Mouse (Mus musculus) liver, adult (tissue): Measurements from ENCODE around the gene Vcl.

Experiments used
- GATA4 ChIP-seq: IDR thresholded peaks from 2 replicates; pipeline ENCODE4 v1.6.1; 2014; ENCODE audit warnings: mild to moderate bottlenecking, low read length; ENCODE audit not compliant: insufficient replicate concordance

Gene Vcl

GRCm38 (mm10) chr14:20929814-20930434 lies 726 bp downstream of the Vcl start:
- no peak for TF ChIP-seq GATA4

GRCm38 (mm10) chr14:20930481-20931391 lies 1.5 kb downstream of the Vcl start:
- TF ChIP-seq GATA4 = no peak

DNA sequence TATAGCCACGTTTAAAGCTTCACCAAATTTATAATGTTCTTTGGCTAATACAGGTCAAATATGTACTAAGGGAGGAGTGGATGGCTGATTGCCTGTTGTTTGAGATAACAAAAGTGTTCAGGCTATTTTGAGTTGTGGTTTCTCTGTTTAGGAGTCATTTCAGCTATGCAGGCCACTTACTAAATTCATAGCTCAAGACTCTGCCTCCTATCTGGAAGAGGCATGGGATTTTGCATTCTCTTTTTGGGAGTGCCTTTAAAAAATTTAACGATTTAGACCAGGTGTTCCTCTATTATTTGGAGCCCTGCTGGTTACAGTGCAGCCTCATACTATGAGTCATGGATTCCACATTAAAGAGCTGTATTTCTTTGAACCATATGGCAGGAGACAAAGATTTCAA lies 9.2 kb downstream of the Vcl start:
- no peak for TF ChIP-seq GATA4

DNA sequence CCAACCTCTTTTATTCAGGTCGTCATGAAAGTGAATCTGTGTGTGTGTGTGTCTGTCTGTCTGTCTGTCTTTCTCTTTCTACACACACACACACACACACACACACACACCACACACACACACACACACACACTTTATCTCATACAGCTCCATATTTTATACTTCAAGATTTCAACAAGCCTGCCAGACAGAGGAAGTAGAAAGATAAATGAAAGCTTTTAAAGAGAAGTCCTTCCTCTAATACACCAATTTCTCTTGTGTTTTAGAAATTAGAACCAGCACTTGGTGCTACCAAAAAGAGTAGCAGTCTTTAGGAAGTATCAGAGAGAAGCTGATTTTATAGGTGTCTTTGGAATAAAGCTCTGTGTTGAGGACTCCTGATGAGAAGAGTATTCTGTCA lies 9.7 kb downstream of the Vcl start:
- TF ChIP-seq GATA4 = no peak

DNA sequence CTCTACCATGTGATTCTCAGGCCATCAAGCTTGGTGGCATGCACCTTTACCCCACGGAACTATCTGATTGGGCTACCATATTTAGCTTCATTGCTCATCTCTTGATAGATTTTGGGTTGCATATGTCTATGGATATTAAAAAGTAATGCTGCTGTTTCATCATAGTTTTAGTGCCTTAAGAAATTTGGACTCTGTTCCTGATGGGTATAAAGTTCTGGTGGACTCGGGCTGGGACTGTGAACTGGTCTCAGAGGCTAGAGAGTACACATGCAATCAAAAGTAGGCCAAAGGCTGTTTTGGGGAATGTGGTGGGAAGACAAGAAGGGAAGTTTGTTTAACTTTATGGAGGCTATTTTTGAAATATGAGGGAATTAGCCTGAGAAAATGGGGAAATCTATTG lies 16.1 kb downstream of the Vcl start:
- no peak for TF ChIP-seq GATA4

- TF ChIP-seq GATA4 = no peak
Observed at GRCm38 (mm10) chr14:20956021-20956420, 26.8 kb downstream of the Vcl start.

DNA sequence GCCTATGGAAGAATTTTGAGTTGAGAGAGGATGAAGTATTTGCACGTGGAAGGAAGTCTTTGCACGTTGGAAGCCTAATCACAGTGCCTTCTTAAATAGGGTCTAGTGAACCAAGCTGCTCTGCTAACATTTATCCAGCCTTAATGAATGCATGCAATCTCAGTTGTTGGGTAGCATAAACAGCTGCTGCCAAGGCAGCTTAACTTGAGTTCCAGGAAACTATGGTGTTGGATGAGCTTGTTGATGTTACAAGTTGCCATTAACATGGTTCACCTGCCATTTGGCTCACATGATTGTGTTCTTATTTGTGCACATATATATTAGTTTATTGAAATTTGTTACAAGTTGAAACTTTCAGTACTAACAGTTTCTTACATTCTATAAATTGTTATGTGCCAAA lies 29.8 kb downstream of the Vcl start:
- TF ChIP-seq GATA4 = no peak

GRCm38 (mm10) chr14:20962466-20962865 lies 33.3 kb downstream of the Vcl start:
- TF ChIP-seq GATA4 = no peak

DNA sequence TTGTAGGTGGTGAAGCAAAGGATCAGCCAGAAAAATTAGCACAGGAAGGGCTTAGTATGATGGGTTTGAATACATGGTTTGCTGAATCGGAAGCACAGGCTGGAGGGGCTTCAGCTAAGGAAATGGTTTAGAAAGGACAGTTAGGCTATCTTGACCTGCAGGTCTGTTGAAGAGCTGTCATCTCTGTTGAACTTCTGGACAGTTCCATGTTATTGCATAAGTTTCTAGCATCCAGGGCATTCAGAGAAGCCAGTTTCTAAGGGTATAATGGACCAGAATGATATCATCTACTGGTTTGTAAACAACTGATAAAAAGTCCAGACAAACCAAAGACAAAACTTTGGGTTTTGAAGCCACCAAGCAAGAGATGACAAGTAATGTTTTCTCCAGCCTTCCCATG lies 33.7 kb downstream of the Vcl start:
- no peak for TF ChIP-seq GATA4

DNA sequence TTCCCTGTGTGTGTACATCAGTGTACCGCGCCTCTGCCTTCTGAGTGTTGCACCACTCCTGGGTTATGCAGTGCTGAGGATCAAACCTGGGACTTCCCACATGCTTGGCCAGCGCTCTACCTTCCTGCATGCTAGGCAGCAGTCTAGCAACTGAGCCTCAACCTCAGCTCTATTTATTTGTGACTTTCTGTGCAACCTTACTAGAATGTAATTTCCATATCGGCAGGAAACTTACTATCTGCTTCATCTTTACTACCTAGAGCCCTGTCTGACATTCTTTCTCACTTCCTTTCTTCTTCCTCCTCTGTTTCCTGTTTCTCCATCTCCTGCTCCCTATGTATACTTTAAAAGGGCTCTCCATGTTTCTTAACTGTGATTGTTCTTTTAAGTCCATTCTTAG lies 34.7 kb downstream of the Vcl start:
- TF ChIP-seq GATA4 = no peak

DNA sequence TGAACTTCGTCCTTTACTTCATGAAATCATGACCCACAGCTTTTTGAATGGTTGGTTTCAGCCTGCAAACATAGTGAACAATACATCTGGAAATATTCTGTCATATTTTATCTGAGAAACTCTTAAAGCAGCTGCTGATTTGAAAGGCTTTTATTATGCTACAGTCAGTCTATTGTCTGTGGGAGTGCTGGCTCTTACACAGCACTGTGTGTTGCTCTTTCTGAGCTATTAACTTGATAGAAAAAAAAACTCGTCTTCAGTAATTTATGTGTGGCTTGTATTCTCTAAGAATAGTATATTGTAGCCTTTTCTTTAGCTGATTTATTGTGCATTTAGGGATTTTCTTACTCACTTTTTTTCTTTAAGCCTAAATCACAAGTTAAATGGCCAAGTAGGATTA lies 35.1 kb downstream of the Vcl start:
- TF ChIP-seq GATA4 = no peak

- TF ChIP-seq GATA4 = no peak
Observed at GRCm38 (mm10) chr14:20966959-20967670, 37.9 kb downstream of the Vcl start.

DNA sequence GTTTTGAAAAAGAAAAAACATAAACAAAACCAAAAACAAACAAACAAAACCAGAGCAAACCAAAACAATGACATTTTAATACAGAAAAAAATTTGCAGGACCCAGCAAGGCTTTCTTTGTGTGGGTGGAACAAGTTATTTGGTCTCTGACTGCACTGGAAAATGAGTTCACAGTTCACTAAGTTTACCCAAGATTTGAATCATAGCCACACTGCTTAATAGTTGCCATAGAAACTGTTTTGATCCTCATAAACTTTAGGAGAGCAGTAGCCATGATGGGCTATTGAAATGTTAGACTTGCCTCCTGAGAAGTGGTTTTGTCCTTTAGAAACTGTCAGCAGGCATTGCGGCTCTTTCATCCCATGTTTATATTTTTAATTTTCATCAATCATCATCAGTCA lies 39.9 kb downstream of the Vcl start:
- TF ChIP-seq GATA4 = no peak

DNA sequence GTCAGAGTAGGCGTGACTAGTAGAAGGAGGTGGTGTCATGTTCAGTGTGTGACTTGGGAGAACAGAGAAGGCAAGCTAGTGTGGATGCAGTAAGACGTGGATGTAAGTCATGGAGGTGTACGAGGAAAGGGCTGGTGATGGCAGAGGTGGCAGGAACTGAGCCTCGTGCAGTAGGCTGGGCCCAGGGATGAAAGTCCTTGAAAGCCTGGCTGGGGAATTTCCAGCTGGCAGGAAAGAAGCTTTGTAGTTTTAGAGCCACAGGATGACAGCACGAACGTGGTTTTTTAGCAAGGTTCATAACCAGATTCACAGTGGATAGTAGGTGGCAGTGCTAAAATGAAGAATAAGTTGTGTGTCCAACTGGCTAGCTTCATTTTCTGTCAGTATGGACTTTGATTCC lies 41.2 kb downstream of the Vcl start:
- TF ChIP-seq GATA4 = no peak

DNA sequence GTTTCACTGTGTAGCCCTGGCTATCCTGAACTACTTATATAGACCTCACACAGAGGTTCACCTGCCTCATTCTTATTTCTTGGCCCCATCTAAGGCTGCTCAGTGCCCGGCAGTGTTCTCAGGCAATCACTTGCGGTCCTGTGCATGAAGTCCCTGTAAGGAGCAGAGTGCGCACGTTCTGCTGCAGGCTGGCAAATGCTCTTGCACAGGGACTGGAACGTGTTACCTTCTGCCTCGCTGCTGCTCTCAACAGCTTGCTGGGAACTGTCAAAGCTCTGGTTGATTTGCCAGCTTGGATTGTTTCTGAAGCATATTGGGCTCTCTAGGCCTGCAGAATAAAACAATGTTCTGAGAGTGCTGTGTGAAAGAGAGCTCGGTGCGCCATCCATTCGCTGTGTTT lies 41.7 kb downstream of the Vcl start:
- TF ChIP-seq GATA4 = no peak

- TF ChIP-seq GATA4 = no peak
Observed at GRCm38 (mm10) chr14:20973821-20974220, 44.6 kb downstream of the Vcl start.

- TF ChIP-seq GATA4 = peak; percentile 97
Observed at GRCm38 (mm10) chr14:20976741-20977140, 47.5 kb downstream of the Vcl start.

GRCm38 (mm10) chr14:20977726-20978125 lies 48.5 kb downstream of the Vcl start:
- TF ChIP-seq GATA4 = no peak
